Mouse (Mus musculus) brain, embryonic 14.5 days (tissue): ENCODE measurements around the gene Rara.

Source experiments
- CTCF ChIP-seq: fragments of 200-500 bp; IDR thresholded peaks from 2 replicates; pipeline ENCODE4 v1.5.1; 2012; ENCODE audit warnings: inconsistent platforms, mild to moderate bottlenecking, moderate library complexity, borderline replicate concordance; ENCODE audit not compliant: insufficient read depth, insufficient read length; ENCODE audit errors: extremely low read depth
- POLR2A ChIP-seq: fragments of 200-500 bp; IDR thresholded peaks from 2 replicates; pipeline ENCODE4 v1.6.1; 2012; ENCODE audit warnings: mild to moderate bottlenecking, inconsistent platforms, borderline replicate concordance; ENCODE audit not compliant: poor library complexity, insufficient read depth, insufficient read length, severe bottlenecking; ENCODE audit errors: extremely low read depth

DNA sequence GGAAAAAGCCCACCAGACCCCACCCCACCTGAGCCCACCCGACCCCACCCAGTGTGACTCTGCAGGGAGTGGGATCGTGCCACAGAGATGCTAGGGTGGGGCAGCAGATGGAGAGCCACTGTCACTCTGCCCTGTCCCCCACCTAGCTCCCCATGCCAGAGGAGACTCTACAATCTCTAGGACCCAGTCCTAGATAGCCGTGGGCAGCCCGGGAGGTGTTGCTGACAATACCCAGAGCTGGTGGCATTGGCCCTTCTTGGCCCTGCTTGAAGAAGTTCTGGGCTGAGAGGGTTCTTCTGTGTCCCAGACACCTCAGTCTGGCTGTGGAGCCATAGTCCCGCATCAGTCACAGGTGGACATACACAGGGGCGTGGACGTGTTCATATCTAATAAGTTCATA is 57.9 kb downstream of the Rara start:
- TF ChIP-seq POLR2A: no peak
- TF ChIP-seq CTCF: no peak
